Mouse (Mus musculus) stomach, postnatal 0 days (tissue): ENCODE results near the gene Dnajb3. TPM values are rescaled to one million over a fixed set of nuclear protein-coding genes. Genes with fewer than 3 reads are reported as not detected.

Experiments used
- ATAC-seq: fragments of 200-750 bp; cut with Nextera tagmentation; 2 replicates; pipeline ENCODE4 v1.8.0; 2017; ENCODE audit not compliant: low FRiP score, low TSS enrichment
- DNase-seq: peaks from one replicate; pipeline ENCODE4 v3.0.0-alpha.2; 2016; ENCODE audit warnings: low spot score
- H3K27ac ChIP-seq: fragments of 300-500 bp; sonication (generic); replicated peaks from 2 replicates; pipeline ENCODE4 v1.5.1; 2014; ENCODE audit warnings: mild to moderate bottlenecking, control low read depth
- H3K27me3 ChIP-seq: fragments of 300-500 bp; sonication (generic); 2 replicates; pipeline ENCODE4 v1.6.1; 2014; ENCODE audit warnings: low read length; ENCODE audit not compliant: control insufficient read depth, insufficient read depth
- H3K36me3 ChIP-seq: fragments of 300-500 bp; sonication (generic); 2 replicates; pipeline ENCODE4 v1.6.1; 2014; ENCODE audit warnings: low read length, mixed read lengths; ENCODE audit not compliant: control insufficient read depth, insufficient read depth
- H3K4me1 ChIP-seq: fragments of 300-500 bp; sonication (generic); replicated peaks from 2 replicates; pipeline ENCODE4 v1.6.1; 2014; ENCODE audit warnings: antibody characterized with exemption; ENCODE audit not compliant: control insufficient read depth, insufficient read depth
- H3K4me2 ChIP-seq: fragments of 300-500 bp; sonication (generic); replicated peaks from 2 replicates; pipeline ENCODE4 v1.6.1; 2014; ENCODE audit warnings: low read depth, mild to moderate bottlenecking, control low read depth, moderate library complexity
- H3K4me3 ChIP-seq: fragments of 300-500 bp; sonication (generic); 2 replicates; pipeline ENCODE4 v1.5.1; 2014; ENCODE audit warnings: low read depth, low read length, control low read depth
- H3K9ac ChIP-seq: fragments of 300-500 bp; sonication (generic); 2 replicates; pipeline ENCODE4 v1.6.1; 2014; ENCODE audit warnings: mild to moderate bottlenecking, low read length, control low read depth, mixed read lengths
- H3K9me3 ChIP-seq: fragments of 300-500 bp; sonication (generic); 2 replicates; pipeline ENCODE4 v1.6.1; 2016; ENCODE audit warnings: low read length; ENCODE audit not compliant: control insufficient read depth
- CTCF ChIP-seq: IDR thresholded peaks from 2 replicates; pipeline ENCODE4 v1.5.1; 2016; ENCODE audit warnings: antibody characterized with exemption, low read depth, mild to moderate bottlenecking, moderate library complexity
- EP300 ChIP-seq: optimal IDR thresholded peaks from 2 replicates; pipeline ENCODE3; 2016; ENCODE audit warnings: antibody characterized with exemption
- WGBS: fragments of 180-500 bp; shearing (Covaris S2); extraction: QIAGEN DNeasy Blood & Tissue Kit; methylation state at CpG from one replicate; pipeline ENCODE4 v1.1.7; 2014; 5-methylcytosine and 5-hydroxymethylcytosine counted together
- polyA plus RNA-seq: library from polyadenylated mRNA; unstranded; fragments of >200 nt; fragmentation: Nextera tagmentation; extraction: Ambion mirVana; gene quantifications from 2 replicates; pipeline ENCODE4 v1.2.1, GENCODE M21; 2015

Gene Dnajb3
- polyA plus RNA-seq, 1 experiment from 2014 or later: 7.2 TPM

DNA sequence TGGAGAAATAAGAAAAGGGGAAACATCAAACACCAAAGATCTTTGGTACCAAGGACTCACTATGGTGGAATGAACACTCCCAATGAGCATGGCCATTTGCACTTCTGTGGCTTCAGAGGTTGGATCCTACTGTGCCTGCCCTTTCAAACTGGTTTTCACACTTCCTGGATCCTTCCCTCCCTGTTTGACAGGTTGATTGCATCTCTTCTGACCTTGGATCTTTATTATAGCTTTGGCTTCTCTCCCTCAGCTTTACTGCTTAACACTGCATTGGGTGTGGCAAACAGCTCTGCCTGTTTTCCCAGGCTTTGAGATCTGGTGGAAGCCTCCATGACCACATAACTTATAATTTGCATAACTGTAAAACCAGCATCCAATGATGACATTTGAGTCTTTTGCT, 14.8 kb upstream of the Dnajb3 start:
- Histone ChIP-seq H3K4me2 (no peak overlapping the region), H3K27ac (no peak overlapping the region), H3K4me1 (no peaks in the 10 kb centered on the region), H3K9ac (no peak overlapping the region), H3K4me3 (no peak overlapping the region), H3K36me3 (no peaks in the 10 kb centered on the region), H3K9me3 (peaks cover 13% of the 10 kb centered on the region), H3K27me3 (no peaks in the 10 kb centered on the region)
- TF ChIP-seq EP300 (no peak), CTCF (no peak)
- ATAC-seq (no peak), DNase-seq (peak; percentile 22)

- Histone ChIP-seq H3K4me1 (no peaks in the 10 kb centered on the region), H3K9me3 (peaks cover 18% of the 10 kb centered on the region), H3K36me3 (no peaks in the 10 kb centered on the region), H3K27ac (no peak overlapping the region), H3K27me3 (no peaks in the 10 kb centered on the region), H3K9ac (no peak overlapping the region), H3K4me3 (no peak overlapping the region), H3K4me2 (no peak overlapping the region)
- no peak for DNase-seq
- ATAC-seq: no peak
- WGBS: 11% methylated on average over 1 of the region's 1 CpGs
- TF ChIP-seq EP300 (no peak), CTCF (no peak)
Measured at GRCm38 (mm10) chr1:88219054-88219453, 13.5 kb upstream of the Dnajb3 start.

DNA sequence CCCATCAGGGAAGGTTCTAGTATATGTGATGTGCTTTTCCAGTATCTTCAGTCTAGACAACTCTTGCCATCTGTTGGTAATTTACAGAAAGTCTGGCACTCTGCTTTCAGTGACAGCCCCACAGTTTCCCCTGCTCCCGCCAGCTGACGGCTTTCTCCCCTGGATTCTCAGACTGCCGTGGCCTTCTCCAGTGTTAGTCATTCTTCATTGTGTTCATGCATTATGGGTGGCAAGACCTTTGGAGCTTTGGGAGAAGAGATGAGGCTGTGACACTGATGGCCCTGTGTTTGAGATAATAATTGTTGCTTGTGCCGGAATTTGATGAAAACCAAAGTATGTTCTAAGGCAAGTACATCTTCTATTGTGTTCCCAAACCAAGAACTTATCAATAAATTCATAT, 13.0 kb upstream of the Dnajb3 start:
- TF ChIP-seq CTCF: no peak
- TF ChIP-seq EP300: no peak
- Histone ChIP-seq H3K4me1 (no peaks in the 10 kb centered on the region), H3K27me3 (no peaks in the 10 kb centered on the region), H3K9ac (no peak overlapping the region), H3K4me3 (no peak overlapping the region), H3K36me3 (no peaks in the 10 kb centered on the region), H3K27ac (no peak overlapping the region), H3K9me3 (peaks cover 22% of the 10 kb centered on the region), H3K4me2 (no peak overlapping the region)
- DNase-seq (no peak), ATAC-seq (no peak)
- WGBS: 51% methylated on average over 4 of the region's 4 CpGs

GRCm38 (mm10) chr1:88218051-88218450, 12.5 kb upstream of the Dnajb3 start:
- Histone ChIP-seq H3K4me2 (no peak overlapping the region), H3K9me3 (peaks cover 22% of the 10 kb centered on the region), H3K4me1 (no peaks in the 10 kb centered on the region), H3K27me3 (no peaks in the 10 kb centered on the region), H3K36me3 (no peaks in the 10 kb centered on the region), H3K9ac (no peak overlapping the region), H3K4me3 (no peak overlapping the region), H3K27ac (no peak overlapping the region)
- ATAC-seq: no peak
- 73% methylated on average over 9 of the region's 9 CpGs for whole genome bisulfite sequencing
- TF ChIP-seq CTCF: no peak
- TF ChIP-seq EP300: no peak
- peak; percentile 43 for DNase-seq

GRCm38 (mm10) chr1:88217576-88217975, 12.0 kb upstream of the Dnajb3 start:
- no peaks in the 10 kb centered on the region for H3K36me3 ChIP-seq
- ATAC-seq (no peak), DNase-seq (no peak)
- TF ChIP-seq EP300 (no peak), CTCF (no peak)
- H3K27ac ChIP-seq: no peak overlapping the region
- H3K4me3 ChIP-seq: no peak overlapping the region
- no peak overlapping the region for H3K4me2 ChIP-seq
- no peaks in the 10 kb centered on the region for H3K4me1 ChIP-seq
- peaks cover 22% of the 10 kb centered on the region for H3K9me3 ChIP-seq
- 37% methylated on average over 3 of the region's 3 CpGs for WGBS
- H3K9ac ChIP-seq: no peak overlapping the region
- no peaks in the 10 kb centered on the region for H3K27me3 ChIP-seq

DNA sequence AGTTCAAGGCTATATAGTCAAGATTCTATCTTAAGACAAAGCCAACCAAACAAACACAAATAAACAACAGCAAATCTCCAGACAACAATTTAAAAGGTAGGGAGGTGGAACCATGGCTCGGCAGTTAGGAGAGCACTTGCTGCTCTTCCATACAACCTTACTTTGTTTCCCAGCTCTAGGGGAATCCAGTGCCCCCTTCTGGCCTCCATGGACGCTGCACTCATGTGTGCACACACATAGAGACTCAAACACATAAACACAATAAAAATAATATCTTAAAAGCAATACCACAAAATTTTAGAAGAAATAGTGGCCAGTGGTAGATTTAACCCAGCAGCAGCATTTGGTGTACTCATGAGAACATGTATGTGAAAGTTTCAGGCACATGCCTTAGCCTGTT, 11.6 kb upstream of the Dnajb3 start:
- ATAC-seq (no peak), DNase-seq (no peak)
- no peak overlapping the region for H3K4me3 ChIP-seq
- no peaks in the 10 kb centered on the region for H3K36me3 ChIP-seq
- no peak overlapping the region for H3K9ac ChIP-seq
- H3K9me3 ChIP-seq: peaks cover 22% of the 10 kb centered on the region
- no peak for TF ChIP-seq EP300
- peak; percentile 26; the same call in 1 of the 2 replicates for TF ChIP-seq CTCF
- H3K27ac ChIP-seq: no peak overlapping the region
- H3K4me2 ChIP-seq: no peak overlapping the region
- no peaks in the 10 kb centered on the region for H3K4me1 ChIP-seq
- no peaks in the 10 kb centered on the region for H3K27me3 ChIP-seq
- 55% methylated on average over 2 of the region's 2 CpGs for WGBS
